Mouse (Mus musculus): ENCODE data around the gene Pigx.

The Pigx gene

DNA sequence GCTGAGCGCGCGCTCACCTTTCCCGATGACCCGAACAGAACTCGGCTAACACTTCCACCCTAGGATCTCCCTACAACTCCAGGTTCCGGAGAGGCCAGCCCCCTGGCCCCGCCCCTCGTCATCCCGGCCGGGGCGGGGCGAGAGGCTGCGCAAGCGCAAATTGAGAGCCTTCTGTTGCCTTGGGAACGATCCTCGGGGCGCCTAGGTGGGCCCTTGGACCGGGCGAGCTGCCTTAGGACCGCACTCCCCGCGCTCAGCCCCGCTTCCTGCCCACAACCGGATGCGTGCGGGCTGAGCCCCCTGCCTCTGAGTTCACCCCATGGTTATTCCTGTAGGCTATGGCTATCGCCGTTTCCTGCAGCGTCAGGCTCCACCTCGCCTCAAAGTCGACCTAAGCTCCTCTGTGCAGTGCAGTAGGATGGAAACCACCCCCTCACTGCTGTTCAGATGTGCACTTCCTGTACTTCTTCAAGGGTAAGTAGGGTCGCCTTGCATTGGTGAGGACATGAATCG lies at the start of gene Pigx, which contains the start of gene Cep19:
Pigx (minus strand) TSS at position 103 of the 513 bp plus-strand sequence.
Cep19 (plus strand) TSS at position 163 of the 513 bp plus-strand sequence.
- peak; percentile 87 for DNase-seq (ENCODE audit: low spot score)

DNA sequence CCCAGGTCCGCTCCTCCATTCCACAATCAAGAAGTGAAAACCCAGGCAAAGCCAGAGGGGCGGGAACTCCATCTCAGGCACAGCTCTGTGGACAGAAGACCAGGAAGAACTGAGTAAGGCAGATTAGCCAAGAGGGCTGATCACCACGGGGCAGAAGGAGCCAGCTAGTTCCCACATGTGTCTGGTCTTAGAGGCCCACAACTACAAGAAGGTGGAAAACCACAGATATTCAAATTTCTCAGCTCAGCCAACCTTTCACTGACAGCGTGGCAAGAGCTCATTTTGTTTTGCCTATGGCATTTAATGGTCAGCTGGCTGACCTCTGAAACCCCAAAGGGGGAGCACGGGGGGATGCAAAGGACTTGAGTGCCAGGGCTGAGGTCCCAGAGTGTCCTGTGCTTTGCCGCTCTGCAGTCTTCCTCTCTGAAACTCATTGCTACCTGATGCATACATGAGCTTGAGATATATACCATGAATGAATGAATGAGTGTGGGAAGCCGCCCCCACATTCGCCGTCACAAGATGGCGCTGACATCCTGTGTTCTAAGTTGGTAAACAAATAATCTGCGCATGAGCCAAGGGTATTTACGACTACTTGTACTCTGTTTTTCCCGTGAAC lies 48.2 kb upstream of the Pigx start:
- DNase-seq (ENCODE audit: low spot score): no peak

DNA sequence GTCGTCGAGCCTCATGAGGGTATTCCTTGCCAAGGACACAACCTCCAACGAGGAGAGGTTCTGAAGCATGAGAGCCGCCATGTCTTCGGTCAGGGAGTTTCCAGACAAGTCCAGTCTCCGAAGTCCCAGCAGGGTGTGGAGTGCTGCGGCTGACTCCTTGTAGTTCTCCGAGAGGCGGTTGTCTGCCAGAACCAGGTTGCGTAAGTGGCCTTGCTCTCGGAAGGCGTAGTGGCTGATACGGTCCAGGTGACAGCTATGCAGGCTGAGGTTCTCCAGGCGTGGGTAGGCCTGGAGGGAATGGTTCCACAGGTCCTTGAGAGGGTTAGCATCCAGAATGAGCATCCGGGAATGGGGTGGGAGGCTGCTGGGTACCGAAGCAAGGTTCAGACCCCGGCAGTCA lies 45.1 kb upstream of the Pigx start:
- no peak for DNase-seq (ENCODE audit: low spot score)

DNA sequence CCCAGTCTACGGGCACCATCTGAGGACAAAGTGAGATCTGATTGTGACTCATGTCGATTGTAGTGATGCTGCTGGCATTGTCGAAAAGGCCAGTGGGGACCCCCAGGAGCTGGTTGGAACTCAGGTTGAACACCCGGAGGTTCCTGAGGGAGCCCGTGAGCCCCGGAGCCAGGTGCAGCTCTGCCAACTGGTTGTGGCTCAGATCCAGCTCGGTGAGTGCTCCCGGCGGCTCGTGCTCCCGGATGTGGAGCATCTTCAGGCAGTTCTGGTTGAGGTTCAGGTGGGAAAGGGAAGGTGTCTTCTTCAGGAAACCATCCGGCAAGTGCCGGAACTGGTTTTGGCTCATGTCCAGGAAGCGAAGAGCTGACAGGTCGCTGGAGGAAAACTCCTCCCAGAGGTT lies 44.2 kb upstream of the Pigx start:
- DNase-seq (ENCODE audit: low spot score): no peak

DNA sequence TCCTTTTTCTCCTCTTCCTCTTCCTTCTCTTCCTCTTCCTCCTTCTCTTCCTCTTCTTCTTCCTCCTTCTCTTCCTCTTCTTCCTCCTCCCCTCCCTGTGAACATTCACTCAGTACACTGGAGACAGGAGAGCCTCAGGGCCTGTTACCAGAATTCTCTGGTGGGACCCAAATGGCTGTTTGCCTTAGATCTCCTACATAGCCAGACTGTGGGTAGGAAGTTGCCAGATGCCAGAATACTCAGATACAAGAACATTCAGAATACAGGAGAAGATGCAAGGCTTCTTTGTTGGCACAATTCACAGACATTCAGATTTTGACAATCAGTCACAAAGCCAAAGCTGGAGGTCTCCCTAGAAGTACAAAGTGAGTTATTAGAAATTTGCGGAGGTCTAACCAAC lies 39.4 kb upstream of the Pigx start:
- DNase-seq (ENCODE audit: low spot score): no peak

DNA sequence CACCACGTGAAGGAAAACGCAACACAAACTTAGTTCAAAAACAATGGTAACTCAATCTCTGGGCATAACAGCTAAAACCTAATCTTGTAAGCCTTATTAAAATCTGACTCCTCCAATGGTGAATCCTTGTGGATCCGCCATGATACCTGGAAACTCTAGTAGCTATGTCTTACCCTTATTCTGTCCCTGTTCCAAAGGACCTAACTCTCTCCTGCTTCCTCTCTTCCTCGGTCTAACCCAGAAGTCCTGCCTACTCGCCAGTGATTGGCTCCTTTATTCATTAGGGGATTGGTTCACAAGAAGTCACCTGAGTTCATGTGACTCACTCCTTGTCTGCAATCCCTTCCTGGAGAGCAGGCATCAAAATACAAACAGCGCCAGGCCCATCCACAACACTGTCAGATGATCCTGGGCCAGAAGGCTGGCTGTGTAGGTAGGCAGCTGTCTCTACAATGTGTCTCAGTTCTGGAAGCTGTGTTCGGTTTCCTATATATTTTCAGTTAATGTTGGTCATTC lies 36.4 kb upstream of the Pigx start:
- DNase-seq (ENCODE audit: low spot score): no peak

DNA sequence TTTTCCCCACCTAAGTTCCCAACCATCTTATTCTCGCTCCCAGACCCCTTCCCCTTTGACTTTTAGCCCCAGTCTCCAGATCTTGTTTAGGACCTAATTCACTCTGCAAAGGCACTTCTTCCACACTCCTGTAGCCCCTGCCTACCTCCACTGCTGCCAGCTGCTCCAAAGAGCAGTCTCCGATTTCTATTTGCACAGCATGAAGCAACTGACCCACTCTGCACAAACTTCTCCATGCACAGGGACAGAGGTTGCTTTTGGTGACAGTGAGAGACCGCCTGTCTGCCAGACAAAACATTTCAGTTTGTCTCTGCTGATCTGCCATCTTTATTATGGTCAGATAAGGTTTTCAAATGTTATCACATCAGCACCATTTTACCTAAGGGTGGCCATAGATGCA lies 33.6 kb upstream of the Pigx start:
- DNase-seq (ENCODE audit: low spot score): no peak

DNA sequence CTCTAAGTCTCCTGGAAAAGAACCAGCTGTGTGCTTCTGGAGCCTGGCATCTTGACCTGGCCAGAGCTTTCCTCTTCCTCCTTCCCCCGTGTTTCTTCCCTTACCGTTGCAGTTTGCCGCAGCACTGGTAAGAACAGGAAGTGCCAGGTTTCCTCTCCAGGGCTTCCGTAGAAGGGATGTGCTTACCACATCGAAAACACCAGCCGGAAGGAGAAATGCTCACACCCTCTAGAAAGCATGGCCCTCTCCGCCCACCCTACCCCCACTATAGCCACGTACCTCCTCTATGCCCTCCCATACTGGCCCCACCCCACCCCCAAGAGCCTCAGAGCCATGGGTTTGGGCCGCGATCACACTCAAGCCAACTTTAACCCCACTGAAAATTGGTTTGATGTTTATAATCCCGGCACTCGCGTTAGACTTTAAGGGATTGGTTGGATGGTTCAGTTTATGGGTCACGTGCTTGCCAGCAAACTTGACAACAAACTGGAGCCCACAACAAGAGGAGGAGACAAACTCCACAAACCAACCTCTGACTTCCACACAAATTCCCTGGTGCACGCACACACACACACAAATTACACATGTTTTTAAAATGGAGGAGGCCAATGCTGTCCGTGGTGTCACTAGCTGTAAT lies 30.8 kb upstream of the Pigx start:
- peak; percentile 24 for DNase-seq (ENCODE audit: low spot score)

DNA sequence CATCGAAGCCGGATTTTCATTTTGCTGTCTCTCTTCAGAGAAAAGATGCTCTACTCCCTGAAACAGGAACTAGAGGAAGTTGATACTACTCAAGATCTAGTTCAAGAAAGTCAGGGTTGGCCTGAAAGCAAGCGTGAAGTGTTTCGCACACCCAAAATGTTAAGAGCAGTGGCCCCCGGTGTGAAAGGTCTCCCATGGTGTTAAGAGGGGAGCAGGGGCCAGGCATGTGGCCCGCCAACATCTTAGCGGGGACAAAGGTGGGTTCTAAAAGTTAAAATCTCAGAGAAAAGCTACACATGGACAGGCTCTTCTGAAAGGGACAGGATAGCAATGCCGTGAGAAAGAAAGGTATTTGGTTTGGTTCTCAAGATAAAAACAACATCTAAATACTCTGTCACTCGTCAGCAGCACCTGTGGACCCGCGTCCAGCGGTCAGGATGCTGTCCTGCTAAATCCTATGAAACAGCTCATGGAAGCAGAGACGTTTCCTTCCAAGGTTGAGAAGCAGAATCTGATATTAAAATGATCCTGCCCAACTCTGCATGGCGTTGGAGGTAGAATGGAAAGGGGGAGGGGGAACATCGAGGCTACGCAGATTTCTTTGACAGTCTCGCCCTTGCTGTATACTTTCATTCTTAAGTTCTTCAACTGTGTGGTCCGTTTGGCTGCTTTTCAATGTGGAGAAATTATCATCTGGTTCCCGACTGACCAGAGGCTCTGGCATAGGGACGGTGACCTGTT lies 30.1 kb upstream of the Pigx start:
- DNase-seq (ENCODE audit: low spot score): no peak

DNA sequence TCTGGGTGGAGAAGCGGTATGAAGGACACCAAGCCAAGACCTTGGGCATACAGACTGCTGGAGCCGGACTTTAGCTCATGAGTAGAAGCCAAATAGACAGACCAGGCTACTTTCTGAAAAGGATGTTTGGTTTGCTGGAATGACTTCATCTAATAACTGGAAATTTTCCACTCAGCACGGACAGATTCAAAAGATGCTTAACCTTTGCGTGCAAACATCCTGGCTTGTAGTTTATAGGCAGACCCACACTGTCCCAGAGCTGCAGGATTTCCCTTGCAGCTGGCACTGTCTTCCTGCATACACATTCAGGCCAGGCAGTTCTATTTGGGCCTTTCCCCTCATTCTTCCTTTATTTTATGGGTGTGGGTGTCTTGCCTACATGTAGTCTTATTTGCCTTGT lies 27.5 kb upstream of the Pigx start:
- no peak for DNase-seq (ENCODE audit: low spot score)

DNA sequence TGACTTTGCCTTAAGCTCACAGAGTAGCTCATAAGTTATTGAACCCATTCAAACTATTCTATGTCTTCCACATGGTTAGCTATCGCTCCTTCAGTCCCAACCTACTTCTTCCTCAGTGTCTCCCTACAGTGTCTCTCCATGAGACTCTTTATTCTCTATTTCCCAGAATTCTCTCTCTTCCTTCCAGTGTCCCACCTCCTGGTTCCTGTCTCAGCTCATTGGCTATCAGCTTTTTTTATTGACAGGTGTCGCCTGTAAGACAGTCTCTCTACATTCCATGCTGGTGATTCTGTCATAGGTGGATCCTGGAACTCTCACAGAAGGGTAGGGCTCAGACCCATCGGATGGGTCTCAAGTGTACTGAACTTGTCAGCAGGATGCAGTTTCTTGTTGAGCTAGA lies 25.8 kb upstream of the Pigx start:
- DNase-seq (ENCODE audit: low spot score): no peak

DNA sequence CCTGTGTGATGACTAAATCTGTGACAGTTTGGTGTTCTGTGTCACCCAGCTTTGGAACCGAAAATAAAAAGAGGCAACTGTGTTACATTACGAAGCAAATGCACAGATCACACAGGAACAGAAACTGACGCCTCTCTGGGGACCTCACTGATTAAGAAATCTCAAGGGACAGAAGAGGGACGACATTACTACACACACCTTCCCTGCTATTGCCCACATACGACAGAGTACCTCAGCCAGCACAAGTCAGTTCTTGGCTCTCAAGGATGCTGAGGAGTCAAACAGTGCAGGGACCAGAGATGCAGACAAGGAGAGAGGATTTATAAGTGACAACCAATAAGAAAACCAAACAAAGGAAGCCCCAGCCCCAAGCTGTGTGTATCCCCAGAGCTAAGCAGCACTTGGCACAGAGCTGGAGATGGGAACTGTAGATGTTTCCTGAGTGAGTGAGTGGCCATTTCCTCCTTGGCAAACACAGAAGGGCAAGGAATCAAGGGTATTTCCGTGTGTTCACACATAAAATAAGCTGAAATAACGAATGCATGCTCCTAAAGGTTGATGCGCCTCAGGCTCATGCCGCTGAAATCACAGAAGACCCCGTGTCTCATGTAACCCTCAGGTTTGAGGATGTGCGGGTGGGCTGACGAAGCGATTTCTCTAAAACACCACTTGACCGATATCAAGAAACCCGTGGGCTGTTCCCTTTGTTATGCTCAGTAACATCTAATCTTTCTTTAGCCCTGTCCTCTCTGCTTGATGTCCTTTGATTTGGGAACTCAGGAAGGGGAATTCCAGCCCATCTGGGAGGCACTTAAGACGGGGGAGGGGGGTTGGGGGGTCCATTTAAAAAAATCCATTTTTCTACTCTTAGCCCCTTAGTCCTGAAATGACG lies 25.1 kb upstream of the Pigx start:
- no peak for DNase-seq (ENCODE audit: low spot score)

DNA sequence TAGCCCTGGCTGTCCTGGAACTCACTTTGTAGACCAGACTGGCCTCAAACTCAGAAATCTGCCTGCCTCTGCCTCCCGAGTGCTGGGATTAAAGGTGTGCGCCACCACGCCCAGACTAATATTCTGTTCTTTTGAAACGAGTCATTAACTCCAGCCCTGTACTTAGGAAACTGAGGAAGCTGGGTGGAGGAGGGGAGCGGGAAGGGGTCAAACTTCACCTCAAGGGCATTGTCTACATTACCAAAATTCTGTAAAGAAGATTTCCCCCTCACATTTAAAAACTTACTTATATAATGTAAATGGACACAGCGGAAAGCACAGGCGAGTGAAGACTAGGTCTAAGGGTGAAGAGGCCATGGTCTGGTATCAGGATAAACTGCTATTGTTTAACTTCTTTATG lies 24.5 kb upstream of the Pigx start:
- no peak for DNase-seq (ENCODE audit: low spot score)

DNA sequence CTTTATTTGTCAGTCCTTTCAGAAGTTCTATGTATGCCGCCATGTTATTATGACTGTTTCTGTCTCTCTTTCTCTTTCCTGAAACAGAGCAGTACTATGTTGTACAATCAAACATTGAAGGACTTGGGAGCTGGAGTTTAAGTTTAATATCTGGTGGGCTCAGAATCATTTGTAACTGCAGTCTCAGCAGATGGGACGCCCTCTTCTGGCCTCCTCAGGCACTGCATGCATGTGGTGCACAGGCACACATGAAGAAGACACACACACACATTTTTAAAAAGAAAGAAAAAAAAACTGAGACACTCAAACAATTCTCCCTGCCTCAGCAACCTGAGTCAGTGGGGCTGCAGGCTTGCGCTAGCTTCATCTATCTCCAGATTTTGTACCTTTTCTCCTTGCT lies 20.9 kb upstream of the Pigx start:
- DNase-seq (ENCODE audit: low spot score): no peak

DNA sequence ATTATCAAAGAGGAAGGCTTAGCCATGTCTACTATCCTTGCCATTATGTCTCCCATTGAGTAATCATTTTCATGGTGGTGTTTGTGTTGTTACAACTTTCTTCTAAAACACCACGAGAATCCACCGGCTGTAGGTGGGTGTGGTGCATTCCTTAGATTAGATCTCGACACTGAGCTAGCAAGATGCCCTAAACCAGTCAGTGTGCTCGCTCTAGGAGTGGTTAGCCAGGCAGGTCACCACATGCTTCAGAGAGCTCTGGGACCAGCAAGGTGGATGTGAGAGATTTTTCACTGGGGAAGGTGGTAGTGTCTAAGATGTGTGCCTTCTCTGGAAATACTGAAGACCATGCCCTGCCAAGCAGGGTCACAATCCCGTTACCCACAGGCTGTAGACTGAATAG lies 16.6 kb upstream of the Pigx start:
- peak; percentile 51 for DNase-seq (ENCODE audit: low spot score)

DNA sequence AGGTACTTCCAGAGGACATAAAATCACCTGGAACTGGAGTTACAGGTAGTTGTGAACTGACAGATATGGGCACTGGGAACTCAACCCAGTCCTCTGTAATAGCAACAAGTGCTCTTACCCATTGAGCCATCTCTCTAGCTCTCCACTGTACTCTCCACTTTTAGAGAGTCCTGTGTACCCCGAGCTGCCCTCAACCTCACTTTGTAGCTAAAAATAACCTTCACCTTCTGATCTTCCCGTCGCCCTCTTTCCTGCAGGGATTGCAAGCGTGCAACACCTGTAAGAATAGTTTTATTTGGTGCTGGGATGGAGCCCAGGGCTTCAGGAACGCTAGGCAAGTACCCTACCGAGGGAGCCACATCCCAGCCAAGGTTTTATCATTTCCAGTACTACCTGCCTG lies 16.2 kb upstream of the Pigx start:
- DNase-seq (ENCODE audit: low spot score): no peak

DNA sequence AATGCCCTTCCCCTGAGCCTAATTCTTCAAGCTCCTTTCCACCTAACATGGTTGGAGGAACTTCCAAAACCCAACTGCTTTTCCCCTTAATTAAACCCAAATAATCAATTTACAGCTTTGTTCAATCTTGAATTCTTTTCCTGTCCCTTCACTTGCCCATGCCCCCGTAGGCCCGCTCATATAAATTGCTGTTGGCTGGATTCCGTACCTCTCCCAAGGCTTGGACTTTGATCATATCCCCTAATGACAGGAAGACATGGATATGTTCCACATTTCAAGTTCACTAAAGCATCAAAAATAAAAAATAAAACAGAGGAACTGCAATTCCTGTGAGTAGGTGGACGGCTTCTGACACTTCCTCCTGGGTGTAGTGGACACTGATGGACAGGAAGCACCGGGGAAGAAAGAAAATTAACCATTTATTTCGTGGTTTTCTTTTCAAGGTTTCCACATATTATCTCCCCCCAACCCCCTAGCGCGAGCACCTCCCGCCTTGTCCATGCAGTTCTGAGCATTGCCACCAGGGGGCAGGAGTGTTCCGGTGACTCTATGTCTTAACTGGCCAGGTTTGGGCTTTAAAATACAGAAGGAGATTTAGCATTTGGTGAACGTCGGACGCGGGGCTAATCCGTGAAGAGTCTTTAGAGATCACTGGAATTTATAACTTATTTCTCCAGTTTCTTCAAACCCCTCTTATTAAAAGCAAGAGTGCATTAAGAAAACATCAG lies 15.6 kb upstream of the Pigx start:
- DNase-seq (ENCODE audit: low spot score): peak; percentile 85

DNA sequence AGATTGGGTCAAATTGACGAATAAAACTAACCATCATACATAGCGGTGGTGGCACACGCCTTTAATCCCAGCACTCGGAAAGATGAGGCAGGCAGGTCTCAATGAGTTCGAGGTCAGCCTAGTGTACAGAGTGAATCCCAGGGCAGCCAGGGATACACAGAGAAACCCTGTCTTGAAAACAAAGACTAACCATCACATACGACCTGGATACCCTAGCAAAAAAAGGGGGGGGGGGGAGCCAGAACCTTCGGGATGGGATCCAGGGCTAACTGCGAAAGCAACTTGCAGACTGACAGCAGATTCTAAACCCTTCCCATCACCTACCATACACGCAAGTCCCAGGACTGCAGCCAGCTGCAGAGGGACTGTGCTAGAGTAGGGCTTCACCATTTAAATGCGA lies 14.9 kb upstream of the Pigx start:
- DNase-seq (ENCODE audit: low spot score): no peak

DNA sequence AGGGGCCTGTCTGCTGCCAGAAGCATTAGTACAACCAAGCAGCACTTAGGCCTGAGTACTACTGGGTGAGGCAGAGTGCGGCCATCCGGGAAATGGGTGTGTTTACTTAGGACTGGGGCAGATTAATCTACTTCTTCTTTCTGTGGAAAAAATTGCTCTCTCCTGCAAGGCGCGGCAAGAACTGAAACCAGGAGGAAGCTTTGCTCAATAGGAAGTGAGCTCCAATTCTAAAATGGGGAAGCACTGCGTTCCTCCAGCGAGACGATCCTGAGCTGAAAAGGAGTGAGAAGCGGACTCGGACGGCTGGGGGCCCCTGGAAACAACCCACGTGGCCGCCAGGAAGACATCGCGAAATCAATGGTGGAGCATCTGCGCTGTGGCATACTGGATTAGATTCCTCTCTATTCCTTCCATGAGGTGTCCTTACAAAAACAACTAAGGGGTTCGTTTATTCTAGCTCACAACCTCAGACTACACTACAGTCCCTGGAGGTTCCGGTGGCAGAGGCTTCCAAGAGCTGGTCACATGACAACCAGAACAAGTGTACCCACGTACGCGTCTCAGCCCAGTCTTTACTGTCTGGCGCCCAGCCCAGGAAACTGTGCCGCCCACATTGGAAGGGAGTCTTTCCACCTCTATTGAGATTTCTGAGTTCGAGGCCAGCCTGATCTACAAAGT lies 14.1 kb upstream of the Pigx start:
- DNase-seq (ENCODE audit: low spot score): peak; percentile 53

DNA sequence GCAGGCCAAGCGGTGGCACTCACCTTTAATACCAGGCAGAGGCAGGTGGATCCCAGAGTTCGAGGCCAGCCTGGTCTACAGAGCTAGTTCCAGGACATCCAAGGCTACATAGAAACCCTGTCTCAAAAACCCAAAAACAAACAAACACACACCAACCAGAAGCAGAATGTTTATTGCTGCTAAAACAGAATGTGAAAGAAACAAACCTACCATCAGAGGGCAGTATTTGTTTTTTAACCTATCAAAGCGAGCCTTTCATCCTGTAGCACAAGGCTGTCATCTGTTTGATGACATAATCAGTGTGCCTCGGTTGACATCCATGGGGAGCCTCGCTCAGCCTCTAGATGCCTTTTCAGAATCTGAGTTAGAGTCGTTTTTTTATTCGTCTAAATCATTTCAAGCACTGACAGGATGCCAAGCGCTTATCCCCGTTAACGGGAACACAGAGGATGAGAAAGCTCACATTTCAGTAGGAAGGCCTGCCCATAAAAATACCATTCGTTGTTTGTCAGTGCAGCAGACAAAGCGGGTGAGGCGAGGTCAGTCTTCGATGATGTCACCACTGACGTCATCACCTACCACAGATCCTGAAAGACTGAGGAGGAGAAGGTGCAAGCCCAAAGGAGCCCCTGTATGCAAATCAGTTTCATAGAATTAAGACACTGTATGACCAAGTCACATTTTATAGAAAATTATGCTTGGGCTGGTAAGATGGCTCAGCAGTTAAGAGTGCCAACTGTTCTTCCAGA lies 11.6 kb upstream of the Pigx start:
- peak; percentile 37 for DNase-seq (ENCODE audit: low spot score)

Data from urinary bladder, postnatal 14 days (tissue).